Mouse (Mus musculus): ENCODE data around the gene Dhodh.

DNA sequence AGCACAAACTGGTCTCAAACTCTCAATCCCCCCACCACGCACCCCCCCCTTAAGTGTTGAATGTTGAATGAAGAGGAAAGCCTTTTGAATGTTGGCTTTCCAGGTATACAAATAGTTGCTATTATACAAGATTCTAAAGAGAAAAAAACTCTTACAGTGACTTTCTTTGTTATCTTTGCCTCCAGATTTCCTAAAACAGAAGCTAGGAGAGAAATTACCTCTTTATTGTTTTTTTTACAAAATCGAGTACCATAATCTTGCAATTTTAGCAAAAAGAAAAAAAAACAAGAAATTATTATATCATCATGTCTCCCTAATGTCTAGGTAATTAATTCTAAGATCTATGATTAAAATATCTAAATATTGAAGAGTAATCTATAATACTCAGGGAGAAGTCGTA is 7.1 kb upstream of the Dhodh start:
- TF ChIP-seq MAFK (IDR thresholded peaks at IDR 0.05; ENCODE audit: insufficient read depth, low read depth, low read length) (no peak), ZNF384 (IDR thresholded peaks at IDR 0.05; ENCODE audit: low read depth, low read length) (no peak), ZC3H11A (IDR thresholded peaks at IDR 0.05; ENCODE audit: borderline replicate concordance, low read depth, low read length) (no peak), CHD2 (IDR thresholded peaks at IDR 0.05; ENCODE audit: low read depth, low read length) (no peak), HCFC1 (IDR thresholded peaks at IDR 0.05; ENCODE audit: borderline replicate concordance, insufficient read depth, low read length) (no peak)
